Mouse (Mus musculus) embryo, embryonic 11.5 days (tissue): ENCODE results near the gene Lrriq4.
"Not testable (repeated sequence)": the region's sequence is repeated elsewhere in the genome, so short reads cannot be mapped to it uniquely, and the experiment has no call there.

Experiments
- DNase-seq: peaks from one replicate; pipeline ENCODE4 v3.0.0-alpha.2; 2012; ENCODE audit warnings: low read depth, low spot score

The Lrriq4 gene

GRCm38 (mm10) chr3:30683190-30683589 is 38.9 kb downstream of the Lrriq4 start:
- DNase-seq = no peak

- DNase-seq = no peak
Measured at GRCm38 (mm10) chr3:30687216-30687615, 42.9 kb downstream of the Lrriq4 start.

- no peak for DNase-seq
Measured at GRCm38 (mm10) chr3:30690976-30691375, 46.7 kb downstream of the Lrriq4 start.

GRCm38 (mm10) chr3:30695661-30696060 is 51.4 kb downstream of the Lrriq4 start:
- no peak for DNase-seq

- peak; percentile 58 for DNase-seq
Measured at GRCm38 (mm10) chr3:30696346-30696745, 52.0 kb downstream of the Lrriq4 start.

GRCm38 (mm10) chr3:30697891-30698290 is 53.6 kb downstream of the Lrriq4 start:
- DNase-seq = no peak

- DNase-seq = not testable (repeated sequence)
Measured at GRCm38 (mm10) chr3:30699711-30700505, 55.6 kb downstream of the Lrriq4 start, which contains the start of gene Lrrc31. Gene Lrrc31, minus strand, starts transcription at chr3:30699843.

GRCm38 (mm10) chr3:30705977-30706376 is 61.7 kb downstream of the Lrriq4 start:
- DNase-seq = no peak

- no peak for DNase-seq
Measured at GRCm38 (mm10) chr3:30706614-30707276, 62.4 kb downstream of the Lrriq4 start.

GRCm38 (mm10) chr3:30710191-30710590 is 65.9 kb downstream of the Lrriq4 start:
- no peak for DNase-seq

GRCm38 (mm10) chr3:30713334-30713733 is 69.0 kb downstream of the Lrriq4 start:
- DNase-seq = no peak

- no peak for DNase-seq
Measured at GRCm38 (mm10) chr3:30718649-30719048, 74.3 kb downstream of the Lrriq4 start.
